Mouse (Mus musculus) gastrocnemius, postnatal 14 days (tissue): ENCODE measurements around the gene Scg2. TPM values are rescaled to one million over a fixed set of nuclear protein-coding genes. Genes with fewer than 3 reads are reported as not detected.

Experiments used
- total RNA-seq, 2 experiments: library from RNA; stranded (reverse); gene quantifications; 2 replicates each; pipeline ENCODE4 v1.2.3; 2021

Scg2 gene
- total RNA-seq, 2 experiments from 2014 or later: not detected

Other genes starting within 250 kb of the Scg2 start
- under 1 TPM in 1 of 2 experiments, not detected in 1; 0.16 TPM for gene Ap1s3, start 231.9 kb upstream of the Scg2 start, total RNA-seq